Mouse (Mus musculus) left cerebral cortex, postnatal 14 days (tissue): ENCODE measurements around the gene Tmem131. TPM values are rescaled to one million over a fixed set of nuclear protein-coding genes. Genes with fewer than 3 reads are reported as not detected.
A peak's percentile ranks its signal among the peaks of the same experiment; 100 is the strongest.
"Not testable (repeated sequence)": the region's sequence is repeated elsewhere in the genome, so short reads cannot be mapped to it uniquely, and the experiment has no call there.

Experiments used
- DNase-seq, 2 experiments: peaks; one replicate each; pipeline ENCODE4 v3.0.0; 2021 to 2022; ENCODE audit warnings: low spot score in 2 of 2, mixed read lengths in 1 of 2
- intact Hi-C: fragments of 180-260 bp; cut with DNase I; formaldehyde crosslinking; loops from one replicate; pipeline ENCODE4 v1.15.1; 2025
- total RNA-seq, 2 experiments: library from RNA; stranded (reverse); gene quantifications; 2 replicates each; pipeline ENCODE4 v1.2.3; 2021

Gene Tmem131
- total RNA-seq, 2 experiments from 2014 or later, result 57.2 to 60.2 TPM

- no peak for DNase-seq
- intact Hi-C loops, result no loop called here
These were observed 20.6 kb downstream of the Tmem131 start for GRCm38 (mm10) chr1:36922623-36923421.

DNA sequence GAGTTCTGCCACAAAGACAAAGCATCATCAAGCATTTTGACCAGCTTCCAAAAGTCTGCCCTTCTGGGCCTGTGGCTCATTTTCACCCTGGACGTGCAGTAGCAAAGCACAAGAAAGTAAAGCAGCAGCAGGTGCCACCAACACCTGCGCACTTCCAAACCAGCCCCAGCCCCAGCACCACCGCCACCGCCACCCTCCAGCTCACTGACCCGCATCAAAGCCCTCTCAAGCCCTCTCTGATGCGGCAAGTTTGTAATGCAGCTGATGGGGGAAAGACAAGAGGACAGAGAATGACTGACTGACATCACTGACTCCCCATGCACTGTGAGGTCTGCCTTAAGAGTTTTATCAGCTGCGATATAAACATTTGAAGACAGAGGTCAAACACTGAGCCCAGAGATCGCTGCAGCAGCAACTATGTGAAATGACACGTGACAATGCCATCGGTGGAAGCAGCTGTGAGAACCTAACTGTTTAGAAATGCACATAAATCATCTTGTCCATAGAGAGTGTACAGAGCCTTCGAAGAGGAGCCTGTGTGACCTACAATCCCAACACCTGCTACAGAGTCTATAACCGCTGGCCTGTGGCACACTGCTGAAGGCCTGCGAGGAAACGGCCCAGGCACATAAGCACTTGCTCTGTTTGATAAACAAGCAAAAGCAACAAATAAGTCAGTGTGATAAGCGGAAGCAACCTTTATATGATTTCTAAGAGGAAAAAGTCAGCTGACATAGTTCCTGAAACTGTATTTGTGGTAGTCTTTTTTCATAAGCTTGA lies 21.7 kb downstream of the Tmem131 start:
- intact Hi-C loops, result no loop called here

GRCm38 (mm10) chr1:36920726-36921125 lies 22.7 kb downstream of the Tmem131 start:
- intact Hi-C loops, result no loop called here
- no peak for DNase-seq

More for the DNA sequence above, 21.7 kb downstream of the Tmem131 start:
- DNase-seq, result no peak

- intact Hi-C loops, result no loop called here
- DNase-seq, result peak in 1 of 2 experiments; percentile 15
These were observed 23.2 kb downstream of the Tmem131 start for GRCm38 (mm10) chr1:36920154-36920716.

GRCm38 (mm10) chr1:36919728-36920127 lies 23.7 kb downstream of the Tmem131 start:
- no peak for DNase-seq
- intact Hi-C loops, result no loop called here

DNA sequence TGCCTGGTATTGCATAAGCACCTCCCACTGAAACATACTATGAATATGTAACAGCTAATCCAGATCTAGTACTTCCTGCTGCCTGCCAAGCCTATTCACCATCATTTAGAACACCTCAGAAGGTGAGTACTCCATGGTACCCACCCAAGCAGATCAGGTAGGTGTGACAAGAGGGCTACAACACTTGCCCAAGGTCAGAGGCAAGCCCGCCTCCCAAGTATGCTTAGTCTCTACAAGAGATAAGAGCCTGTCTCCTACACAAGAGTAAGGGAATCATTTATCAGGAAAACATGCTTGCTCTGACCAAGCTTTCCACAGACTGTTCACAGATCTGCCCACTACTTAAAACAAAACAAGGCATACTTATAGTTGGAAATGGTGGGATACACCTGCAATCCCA lies 26.0 kb downstream of the Tmem131 start:
- intact Hi-C loops, result no loop called here
- no peak for DNase-seq

GRCm38 (mm10) chr1:36915200-36915580 lies 28.3 kb downstream of the Tmem131 start:
- intact Hi-C loops, result no loop called here
- DNase-seq, result no peak

DNA sequence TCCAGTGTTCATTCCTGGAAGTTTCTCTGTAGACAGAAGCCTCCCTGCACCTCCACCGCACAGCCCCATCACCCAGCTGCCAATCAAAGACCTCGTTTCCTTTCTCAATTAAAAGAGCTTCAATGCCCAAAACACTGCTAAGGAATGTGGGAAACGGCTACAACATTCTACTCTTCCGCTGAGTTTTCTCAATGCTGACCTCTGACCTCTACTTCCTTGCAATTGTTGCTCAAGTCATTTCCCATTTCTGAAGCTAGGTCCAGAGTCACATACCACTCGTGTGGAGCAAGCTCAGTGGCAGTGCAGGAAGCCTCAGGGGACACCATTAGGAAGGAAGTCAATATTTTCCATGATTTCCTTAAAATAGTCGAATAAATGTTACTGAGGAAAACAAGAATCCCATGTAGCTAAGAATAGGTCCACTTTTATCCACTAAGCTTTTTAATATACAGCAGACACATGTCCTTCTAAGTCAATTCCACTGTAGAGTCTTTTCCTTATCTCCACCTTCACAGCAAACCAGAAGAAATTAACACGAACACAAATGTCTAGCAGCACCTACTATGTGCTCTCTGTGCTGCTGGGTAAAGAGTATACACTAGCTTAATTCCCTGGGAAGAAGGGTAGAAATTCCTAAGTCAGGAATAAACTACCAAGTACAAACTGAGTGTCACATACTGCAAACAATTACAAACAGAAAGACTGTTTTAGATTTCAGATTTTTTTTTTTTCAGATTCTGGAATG lies 28.8 kb downstream of the Tmem131 start:
- intact Hi-C loops, result no loop called here
- DNase-seq, result no peak

DNA sequence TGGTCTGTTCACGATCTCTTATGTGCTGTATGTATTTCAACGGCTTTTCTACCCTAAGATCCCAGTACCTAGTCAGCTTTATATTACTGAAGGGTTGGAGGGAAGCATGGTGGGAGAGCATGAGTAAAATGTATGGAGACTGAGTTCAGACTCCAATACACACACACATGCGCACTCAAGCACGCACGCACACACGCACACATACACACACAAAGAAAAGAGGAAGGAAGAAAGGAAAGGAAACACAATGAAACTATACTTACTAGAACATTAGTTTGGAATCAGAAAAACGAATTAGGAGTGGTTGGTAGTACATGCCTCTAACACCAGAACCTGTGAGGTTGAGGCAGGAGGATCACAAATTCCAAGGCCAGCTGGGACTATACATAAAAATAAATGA lies 29.7 kb downstream of the Tmem131 start:
- intact Hi-C loops, result no loop called here
- DNase-seq, result no peak

- DNase-seq, result no peak
- intact Hi-C loops, result no loop called here
These were observed 31.2 kb downstream of the Tmem131 start for GRCm38 (mm10) chr1:36912239-36912638.

- DNase-seq, result no peak
- intact Hi-C loops, result no loop called here
These were observed 31.9 kb downstream of the Tmem131 start for GRCm38 (mm10) chr1:36911603-36912002.

GRCm38 (mm10) chr1:36910397-36910796 lies 33.1 kb downstream of the Tmem131 start:
- no peak for DNase-seq
- intact Hi-C loops, result no loop called here

DNA sequence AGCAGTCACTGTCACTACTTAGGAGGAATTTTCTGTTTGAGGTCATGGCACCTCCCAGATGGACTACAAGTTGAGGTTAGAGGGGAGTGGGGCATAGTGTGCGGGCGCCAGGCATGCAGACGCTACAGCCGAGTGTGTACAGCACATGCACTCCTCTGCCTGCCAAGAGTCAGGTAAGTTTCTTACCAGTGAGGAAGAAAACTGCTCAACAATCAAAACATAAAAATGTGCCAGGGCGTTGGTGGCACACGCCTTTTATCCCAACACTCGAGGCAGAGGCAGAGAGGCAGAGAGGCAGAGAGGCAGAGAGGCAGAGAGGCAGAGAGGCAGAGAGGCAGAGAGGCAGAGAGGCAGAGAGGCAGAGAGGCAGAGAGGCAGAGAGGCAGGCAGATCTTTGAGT lies 33.5 kb downstream of the Tmem131 start:
- DNase-seq, intact Hi-C loops: not testable (repeated sequence)

- intact Hi-C loops, result no loop called here
- DNase-seq, result no peak
These were observed 38.2 kb downstream of the Tmem131 start for GRCm38 (mm10) chr1:36905216-36905615.

DNA sequence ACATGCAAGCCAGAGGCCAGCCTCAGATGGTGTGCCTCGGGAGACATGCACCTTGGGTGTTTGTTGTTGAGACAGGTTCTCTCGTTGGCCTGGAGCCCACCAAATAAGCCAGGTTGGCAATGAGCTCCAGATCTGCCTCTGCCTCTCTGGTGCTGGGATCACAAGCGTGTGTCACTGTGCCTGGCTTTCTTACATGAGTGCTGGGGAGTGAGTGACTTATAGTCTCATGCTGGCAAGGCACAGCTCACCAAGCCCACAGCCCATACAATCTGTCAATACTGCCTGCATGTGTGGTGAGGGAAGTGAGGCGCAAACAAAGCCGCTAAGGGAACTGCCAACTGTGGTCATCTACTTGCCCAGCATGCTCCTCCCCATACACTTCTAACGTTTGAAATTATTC lies 39.0 kb downstream of the Tmem131 start:
- intact Hi-C loops, result loop anchor here (5.0 kb wide), 1 partner anchor 62 kb away; no protein-coding TSS in a partner anchor
- no peak for DNase-seq

- intact Hi-C loops, result loop anchor here (5.0 kb wide), 1 partner anchor 62 kb away; no protein-coding TSS in a partner anchor
- no peak for DNase-seq
These were observed 39.4 kb downstream of the Tmem131 start for GRCm38 (mm10) chr1:36904084-36904451.

GRCm38 (mm10) chr1:36903376-36904083 lies 39.9 kb downstream of the Tmem131 start:
- intact Hi-C loops, result loop anchor here (5.0 kb wide), 1 partner anchor 61 kb away; no protein-coding TSS in a partner anchor
- peak; percentile 26 to 27 for DNase-seq

DNA sequence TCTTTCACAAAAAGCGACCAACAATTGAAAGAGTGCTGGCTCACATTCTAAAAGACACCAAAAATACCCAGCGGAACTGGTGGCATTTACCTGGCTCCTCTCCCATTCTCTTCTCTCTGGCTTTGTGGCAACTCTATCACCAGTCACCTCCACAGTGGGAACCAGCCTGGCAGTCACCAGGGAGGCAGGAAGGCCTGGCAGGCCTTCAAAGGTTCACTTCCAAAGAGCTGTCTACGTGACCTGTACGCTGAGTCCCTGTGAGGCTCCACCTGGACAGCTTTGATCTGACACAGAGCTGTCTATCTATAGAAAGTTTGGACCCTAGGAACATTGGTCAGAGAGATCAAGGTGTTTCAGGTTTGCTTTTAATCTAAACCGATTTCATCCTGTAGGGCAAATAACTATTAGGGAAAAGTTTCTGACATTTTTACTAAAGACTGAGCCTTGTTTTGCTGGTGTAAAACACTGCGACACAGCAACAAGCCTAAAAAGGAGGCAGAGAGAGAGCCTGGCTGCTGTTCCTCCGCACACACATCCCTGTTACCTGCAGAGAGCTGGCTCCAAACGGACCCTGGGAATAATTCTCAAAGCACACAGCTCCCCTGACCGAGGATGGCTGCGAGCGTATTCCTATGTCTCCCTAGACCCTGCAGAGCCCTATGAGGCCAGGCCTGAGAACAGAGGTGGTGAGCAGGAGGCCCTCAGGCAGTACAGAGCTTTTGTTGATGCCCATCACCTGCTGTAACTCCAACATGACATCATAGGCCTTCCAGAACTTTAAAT lies 40.7 kb downstream of the Tmem131 start:
- intact Hi-C loops, result loop anchor here (5.0 kb wide), 1 partner anchor 60 kb away; no protein-coding TSS in a partner anchor
- no peak for DNase-seq
